Mouse (Mus musculus) spleen, adult 2 months (tissue): ENCODE data around the gene Ttc38. TPM values are rescaled to one million over a fixed set of nuclear protein-coding genes. Genes with fewer than 3 reads are reported as not detected.
"Not testable (repeated sequence)": the region's sequence is repeated elsewhere in the genome, so short reads cannot be mapped to it uniquely, and the experiment has no call there.

Source experiments
- DNase-seq, 2 experiments: peaks; one replicate each; pipeline versions ENCODE4 v3.0.0 to v3.0.0-alpha.2; 2012 to 2021; ENCODE audit warnings: low spot score in 2 of 2, low read depth in 1 of 2
- H3K27ac ChIP-seq: fragments of 200-500 bp; 2 replicates; pipeline ENCODE4 v1.5.1; 2012; ENCODE audit warnings: low read length, inconsistent platforms; ENCODE audit not compliant: insufficient read depth
- H3K27me3 ChIP-seq: fragments of 200-500 bp; 2 replicates; pipeline ENCODE4 v1.6.1; 2012; ENCODE audit warnings: mild to moderate bottlenecking, moderate library complexity, low read length, inconsistent platforms; ENCODE audit not compliant: control insufficient read depth, insufficient read depth
- H3K36me3 ChIP-seq: fragments of 200-500 bp; 2 replicates; pipeline ENCODE4 v1.6.1; 2012; ENCODE audit warnings: mild to moderate bottlenecking, low read length, inconsistent platforms; ENCODE audit not compliant: control insufficient read depth, insufficient read depth
- H3K4me1 ChIP-seq: fragments of 200-500 bp; 2 replicates; pipeline ENCODE4 v1.6.1; 2011; ENCODE audit warnings: inconsistent platforms; ENCODE audit not compliant: control insufficient read depth, insufficient read depth, insufficient read length
- H3K4me3 ChIP-seq: fragments of 200-500 bp; 2 replicates; pipeline ENCODE4 v1.5.1; 2011; ENCODE audit warnings: mild to moderate bottlenecking, inconsistent platforms; ENCODE audit not compliant: insufficient read depth, insufficient read length; ENCODE audit errors: extremely low read depth
- CTCF ChIP-seq: fragments of 200-500 bp; IDR thresholded peaks from 2 replicates; pipeline ENCODE4 v1.5.1; 2011; ENCODE audit warnings: mild to moderate bottlenecking, inconsistent platforms; ENCODE audit not compliant: insufficient read depth, insufficient read length, insufficient replicate concordance; ENCODE audit errors: extremely low read depth
- POLR2A ChIP-seq: fragments of 200-500 bp; IDR thresholded peaks from 2 replicates; pipeline ENCODE4 v1.6.1; 2011; ENCODE audit warnings: low read depth, low read length, inconsistent platforms
- WGBS: fragments of 180-500 bp; shearing (Covaris S2); methylation state at CpG from one replicate; pipeline ENCODE4 v1.1.7; 2018; 5-methylcytosine and 5-hydroxymethylcytosine counted together
- polyA plus RNA-seq: library from polyadenylated mRNA; depleted of rRNA; stranded (reverse); fragments of >200 nt; gene quantifications from 2 replicates; pipeline ENCODE4 v1.2.3, GENCODE M21; 2012

The Ttc38 gene
- polyA plus RNA-seq, 1 experiment = 4.9 TPM

GRCm38 (mm10) chr15:85859490-85860031, 27.5 kb downstream of the Ttc38 start, which contains the start of gene Gtse1:
Gtse1 (plus strand) TSS chr15:85859745.
- DNase-seq = peak; percentile 87 to 88
- Histone ChIP-seq H3K27ac (no peak within 1 kb of the TSS; the same call in 1 of the 2 replicates), H3K36me3 (no peaks in the 10 kb centered on the region), H3K4me1 (peaks cover 4% of the 10 kb centered on the region; the same call in 1 of the 2 replicates), H3K4me3 (peak within 1 kb of the TSS; percentile 88), H3K27me3 (no peaks in the 10 kb centered on the region)
- under 1% methylated on average over 42 of the region's 42 CpGs for WGBS
- TF ChIP-seq POLR2A (0 out of 2 replicates have a peak, but pooled peaks have one; percentile 17), CTCF (no peak)

- H3K4me3 ChIP-seq, H3K4me1 ChIP-seq, H3K27ac ChIP-seq, H3K36me3 ChIP-seq, DNase-seq, H3K27me3 ChIP-seq: not testable (repeated sequence)
- 94% methylated on average over 7 of the region's 7 CpGs for WGBS
These were observed 33.8 kb downstream of the Ttc38 start for GRCm38 (mm10) chr15:85865913-85866312.

GRCm38 (mm10) chr15:85867696-85868095, 35.6 kb downstream of the Ttc38 start:
- H3K36me3 ChIP-seq = peaks cover 1% of the 10 kb centered on the region; the same call in 1 of the 2 replicates
- H3K27me3 ChIP-seq = no peaks in the 10 kb centered on the region
- no peak for TF ChIP-seq POLR2A
- TF ChIP-seq CTCF = peak; percentile 93; the same call in 1 of the 2 replicates
- no peaks in the 10 kb centered on the region for H3K4me1 ChIP-seq
- 40% methylated on average over 6 of the region's 6 CpGs for whole genome bisulfite sequencing
- H3K4me3 ChIP-seq = no peak overlapping the region
- peak; percentile 46 to 61 for DNase-seq
- H3K27ac ChIP-seq = no peak overlapping the region

- TF ChIP-seq CTCF (no peak), POLR2A (no peak)
These were observed 45.2 kb downstream of the Ttc38 start for GRCm38 (mm10) chr15:85877336-85877735.

GRCm38 (mm10) chr15:85878848-85879497, 46.9 kb downstream of the Ttc38 start, which contains the start of gene Trmu:
Trmu (plus strand) TSS chr15:85879312.
- Histone ChIP-seq H3K27me3 (no peaks in the 10 kb centered on the region), H3K27ac (peak within 1 kb of the TSS; percentile 75), H3K4me1 (peaks cover 6% of the 10 kb centered on the region; the same call in 1 of the 2 replicates), H3K36me3 (peaks cover 6% of the 10 kb centered on the region), H3K4me3 (peak within 1 kb of the TSS; percentile 85)
- TF ChIP-seq POLR2A = peak; percentile 29; the same call in 1 of the 2 replicates
- TF ChIP-seq CTCF = peak; percentile 56; the same call in 1 of the 2 replicates
- 1% methylated on average over 50 of the region's 50 CpGs for WGBS
- DNase-seq = peak; percentile 78 to 79

More at GRCm38 (mm10) chr15:85877336-85877735, 45.2 kb downstream of the Ttc38 start:
- no peak for DNase-seq
- no peaks in the 10 kb centered on the region for H3K27me3 ChIP-seq
- H3K36me3 ChIP-seq = no peaks in the 10 kb centered on the region
- H3K4me3 ChIP-seq = no peak overlapping the region
- WGBS = 98% methylated on average over 7 of the region's 7 CpGs
- H3K27ac ChIP-seq = no peak overlapping the region
- peaks cover 6% of the 10 kb centered on the region; the same call in 1 of the 2 replicates for H3K4me1 ChIP-seq

- no peak for DNase-seq
These were observed 47.4 kb downstream of the Ttc38 start for GRCm38 (mm10) chr15:85879498-85879895.

GRCm38 (mm10) chr15:85885606-85886005, 53.5 kb downstream of the Ttc38 start:
- H3K36me3 ChIP-seq = peaks cover 26% of the 10 kb centered on the region
- no peak for DNase-seq
- TF ChIP-seq POLR2A (no peak), CTCF (no peak)
- no peak overlapping the region for H3K4me3 ChIP-seq
- WGBS = 88% methylated on average over 5 of the region's 5 CpGs
- no peaks in the 10 kb centered on the region for H3K4me1 ChIP-seq
- no peaks in the 10 kb centered on the region for H3K27me3 ChIP-seq
- H3K27ac ChIP-seq = no peak overlapping the region

More at GRCm38 (mm10) chr15:85879498-85879895, 47.4 kb downstream of the Ttc38 start:
- Histone ChIP-seq H3K4me3 (peak overlapping the region; percentile 85), H3K27me3 (no peaks in the 10 kb centered on the region), H3K4me1 (peaks cover 6% of the 10 kb centered on the region; the same call in 1 of the 2 replicates), H3K36me3 (peaks cover 6% of the 10 kb centered on the region), H3K27ac (peak overlapping the region; percentile 75)
- under 1% methylated on average over 18 of the region's 18 CpGs for WGBS
- TF ChIP-seq CTCF (no peak), POLR2A (no peak)
